Mouse (Mus musculus) kidney, adult 2 months (tissue): Measurements from ENCODE around the gene Rnpepl1.

ENCODE experiments used
- CTCF ChIP-seq: fragments of 200-500 bp; conservative IDR thresholded peaks from 2 replicates; pipeline ENCODE4 v1.5.1; 2011; ENCODE audit warnings: low read depth, mild to moderate bottlenecking, control low read depth, low read length, moderate library complexity, mixed read lengths; ENCODE audit not compliant: insufficient read depth, insufficient read length
- POLR2A ChIP-seq: fragments of 200-500 bp; IDR thresholded peaks from one replicate; pipeline ENCODE4 v1.6.1; 2011; ENCODE audit warnings: low read depth, low read length, control low read depth

GRCm38 (mm10) chr1:92935977-92936376 lies 25.4 kb downstream of the Rnpepl1 start:
- TF ChIP-seq CTCF: no peak
- TF ChIP-seq POLR2A: no peak
